Mouse (Mus musculus): ENCODE data around the gene Lgi4.
A peak's percentile ranks its signal among the peaks of the same experiment; 100 is the strongest.

Gene Lgi4

DNA sequence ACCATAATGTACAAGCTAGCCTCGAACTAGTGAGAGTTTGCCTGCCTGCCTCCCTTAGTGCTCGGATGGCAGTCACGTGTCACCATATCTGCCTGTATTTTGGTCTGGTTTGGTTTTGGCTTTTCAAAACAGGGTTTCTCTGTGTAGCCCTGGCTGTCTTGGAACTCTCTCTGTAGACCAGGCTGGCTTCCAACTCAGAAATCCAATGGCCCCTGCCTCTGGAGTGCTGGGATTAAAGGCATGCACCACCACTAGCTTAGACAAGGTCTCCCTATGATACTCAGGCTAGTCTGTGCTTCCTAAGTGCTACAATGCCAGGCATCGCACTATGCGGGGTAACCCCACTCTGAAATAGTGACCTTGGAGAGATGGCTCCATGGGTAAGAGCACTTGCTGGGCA, 50.7 kb downstream of the Lgi4 start:
- DNase-seq, result no peak

GRCm38 (mm10) chr7:31110861-31111385, 51.8 kb downstream of the Lgi4 start:
- no peak for DNase-seq

- DNase-seq, result peak; percentile 49
Measured at GRCm38 (mm10) chr7:31112036-31112435, 52.9 kb downstream of the Lgi4 start.

- DNase-seq, result peak; percentile 66
Measured at GRCm38 (mm10) chr7:31113800-31114199, 54.7 kb downstream of the Lgi4 start.

- DNase-seq, result peak; percentile 73
Measured at GRCm38 (mm10) chr7:31114646-31115045, 55.5 kb downstream of the Lgi4 start.

GRCm38 (mm10) chr7:31115182-31115581, 56.0 kb downstream of the Lgi4 start, which contains the start of gene Hpn:
Gene Hpn, minus strand, starts transcription at chr7:31115290.
- DNase-seq, result peak; percentile 91

GRCm38 (mm10) chr7:31115587-31116043, 56.5 kb downstream of the Lgi4 start:
- peak; percentile 91 for DNase-seq

DNA sequence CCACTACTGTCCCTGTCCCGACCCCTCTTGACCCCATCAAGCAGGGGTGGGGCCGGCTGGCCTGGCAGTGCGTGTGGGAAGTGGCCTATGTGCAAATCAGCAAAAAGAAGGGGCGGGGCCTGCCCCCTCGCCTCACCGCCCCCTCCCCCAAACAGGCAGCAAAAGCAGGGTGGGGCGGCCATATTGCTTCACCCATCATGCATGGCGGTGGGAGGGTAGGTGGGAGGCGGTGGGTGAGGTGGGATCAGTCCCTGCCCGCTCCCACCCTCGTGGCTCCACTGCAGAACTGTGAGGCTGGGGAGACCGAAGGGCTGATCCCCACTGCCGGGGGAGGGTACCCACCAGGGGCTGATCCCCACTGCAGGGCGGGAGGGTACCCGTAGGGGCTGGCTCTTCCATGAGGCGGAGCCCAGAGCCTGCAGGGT, 57.6 kb downstream of the Lgi4 start:
- no peak for DNase-seq

DNA sequence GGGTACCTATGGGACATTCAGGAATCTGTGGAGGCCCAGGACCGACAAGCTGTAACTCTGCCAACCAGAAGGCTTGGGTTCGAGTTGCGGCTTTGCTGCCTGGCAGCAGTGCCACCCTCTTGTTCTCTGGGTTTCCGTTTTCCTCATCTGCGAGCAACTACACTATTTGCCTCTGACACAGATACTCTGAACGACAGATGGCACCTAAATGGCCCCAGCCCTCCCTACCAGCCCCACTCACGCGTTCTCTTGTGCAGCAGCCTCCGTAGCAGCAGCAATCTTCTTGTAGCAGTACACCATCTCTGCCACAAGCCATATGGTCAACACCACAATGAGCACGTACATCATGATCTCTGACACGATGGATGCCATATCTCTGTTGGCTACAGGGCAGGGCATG, 58.3 kb downstream of the Lgi4 start:
- DNase-seq, result no peak

DNA sequence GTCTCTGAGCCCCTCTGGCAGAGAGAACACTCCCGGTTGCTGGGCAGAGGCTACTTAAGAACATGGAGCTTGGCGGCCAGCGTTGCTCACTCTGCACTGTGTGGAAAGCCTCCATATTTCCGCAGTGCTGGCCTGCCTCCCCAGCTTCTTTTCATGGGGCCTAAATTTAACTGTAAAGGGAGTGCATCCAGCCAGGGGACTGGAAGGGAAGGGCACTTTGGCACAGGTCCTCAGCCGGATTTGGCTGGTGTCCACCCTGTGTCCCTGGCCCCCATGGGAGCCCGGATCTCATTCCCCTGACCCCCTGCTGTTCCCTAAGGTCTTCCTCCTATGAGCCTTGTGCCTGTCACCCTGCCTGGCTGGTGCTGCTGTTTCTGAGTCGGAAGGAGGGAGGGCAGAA, 59.3 kb downstream of the Lgi4 start:
- peak; percentile 53 for DNase-seq

- no peak for DNase-seq
Measured at GRCm38 (mm10) chr7:31119556-31119955, 60.4 kb downstream of the Lgi4 start.

All from kidney, postnatal 14 days (tissue).